Mouse (Mus musculus) myocyte (in vitro differentiated cells): Measurements from ENCODE around the gene Haspin. TPM values are rescaled to one million over a fixed set of nuclear protein-coding genes. Genes with fewer than 3 reads are reported as not detected.

Source experiments
- H3K27me3 ChIP-seq: one replicate; pipeline ENCODE4 v1.6.1; 2011; ENCODE audit not compliant: control insufficient read depth, insufficient read depth, insufficient read length
- H3K36me3 ChIP-seq: one replicate; pipeline ENCODE4 v1.6.1; 2011; ENCODE audit not compliant: control insufficient read depth, insufficient read depth
- H3K4me2 ChIP-seq: one replicate; pipeline ENCODE4 v1.6.1; 2011; ENCODE audit warnings: low read depth, control low read depth
- H3K4me3 ChIP-seq: one replicate; pipeline ENCODE4 v1.5.1; 2011; ENCODE audit warnings: mild to moderate bottlenecking, control low read depth, moderate library complexity
- H3K79me2 ChIP-seq: one replicate; pipeline ENCODE4 v1.6.1; 2011; ENCODE audit not compliant: control insufficient read depth, insufficient read depth
- H3ac ChIP-seq: one replicate; pipeline ENCODE4 v1.6.1; 2011; ENCODE audit not compliant: control insufficient read depth, insufficient read length
- CEBPB ChIP-seq: IDR thresholded peaks from 2 replicates; pipeline ENCODE4 v1.6.1; 2011; ENCODE audit warnings: mild to moderate bottlenecking, moderate library complexity; ENCODE audit not compliant: poor library complexity, insufficient read depth, severe bottlenecking
- E2F4 ChIP-seq: IDR thresholded peaks from one replicate; pipeline ENCODE4 v1.6.1; 2011; ENCODE audit warnings: mild to moderate bottlenecking, control low read depth, moderate library complexity; ENCODE audit not compliant: insufficient read depth
- MAX ChIP-seq: IDR thresholded peaks from one replicate; pipeline ENCODE4 v1.6.1; 2011; ENCODE audit warnings: low read depth, mild to moderate bottlenecking, control low read depth
- MYOD1 ChIP-seq, 3 experiments: IDR thresholded peaks; one replicate each; pipeline ENCODE4 v1.6.1; 2011; ENCODE audit warnings: control low read depth in 2 of 3, low read depth in 2 of 3, mild to moderate bottlenecking in 2 of 3, moderate library complexity in 1 of 3; ENCODE audit not compliant: insufficient read length in 2 of 3, control insufficient read depth in 1 of 3
- MYOG ChIP-seq, 3 experiments: IDR thresholded peaks; one replicate each; pipeline ENCODE4 v1.6.1; 2011; ENCODE audit warnings: control low read depth in 2 of 3, low read depth in 2 of 3, mild to moderate bottlenecking in 2 of 3; ENCODE audit not compliant: insufficient read length in 2 of 3, control insufficient read depth in 1 of 3, insufficient read depth in 1 of 3
- POLR2A ChIP-seq: IDR thresholded peaks from one replicate; pipeline ENCODE4 v1.6.1; 2011; ENCODE audit warnings: low read depth, mild to moderate bottlenecking, control low read depth, moderate library complexity; ENCODE audit not compliant: insufficient read length
- POLR2AphosphoS2 ChIP-seq: IDR thresholded peaks from one replicate; pipeline ENCODE4 v1.6.1; 2011; ENCODE audit warnings: low read depth, control low read depth; ENCODE audit not compliant: insufficient read length
- REST ChIP-seq: IDR thresholded peaks from one replicate; pipeline ENCODE4 v1.6.1; 2011; ENCODE audit warnings: mild to moderate bottlenecking, control low read depth, moderate library complexity; ENCODE audit not compliant: insufficient read depth, insufficient read length
- SRF ChIP-seq: IDR thresholded peaks from one replicate; pipeline ENCODE4 v1.6.1; 2011; ENCODE audit warnings: low read depth; ENCODE audit not compliant: control insufficient read depth, insufficient read length
- TCF12 ChIP-seq: IDR thresholded peaks from one replicate; pipeline ENCODE4 v1.6.1; 2011; ENCODE audit warnings: mild to moderate bottlenecking, control low read depth; ENCODE audit not compliant: poor library complexity, insufficient read depth, severe bottlenecking
- TCF3 ChIP-seq: IDR thresholded peaks from one replicate; pipeline ENCODE4 v1.6.1; 2011; ENCODE audit warnings: low read depth, control low read depth; ENCODE audit not compliant: insufficient read length
- USF1 ChIP-seq: IDR thresholded peaks from one replicate; pipeline ENCODE4 v1.6.1; 2011; ENCODE audit warnings: low read depth, mild to moderate bottlenecking, control low read depth, moderate library complexity
- polyA plus RNA-seq: library from polyadenylated mRNA; unstranded; fragments of >200 nt; fragmentation: generic; extraction: Trizol; gene quantifications from one replicate; pipeline ENCODE4 v1.2.1, GENCODE M21; 2012; ENCODE audit warnings: missing spikeins

The Haspin gene
- polyA plus RNA-seq, 1 experiment = 3.3 TPM

- Histone ChIP-seq H3K36me3 (no peaks in the 10 kb centered on the region), H3K4me2 (no peak overlapping the region), H3K79me2 (no peaks in the 10 kb centered on the region), H3K27me3 (no peaks in the 10 kb centered on the region), H3ac (no peak overlapping the region), H3K4me3 (no peak overlapping the region)
- TF ChIP-seq CEBPB = no peak
- no peak for TF ChIP-seq TCF12
Measured at GRCm38 (mm10) chr11:73146026-73146974, 8.2 kb upstream of the Haspin start.

- no peak for TF ChIP-seq REST
- no peak for TF ChIP-seq MAX
- TF ChIP-seq MYOD1 (IDR thresholded peaks at IDR 0.05; ENCODE audit: control insufficient read depth in 1 of 3, insufficient read length in 2 of 3, low read depth in 2 of 3) = no peak
- TF ChIP-seq USF1 = no peak
- TF ChIP-seq TCF12 = no peak
- no peak for TF ChIP-seq SRF
- TF ChIP-seq POLR2AphosphoS2 = no peak
- no peak for TF ChIP-seq POLR2A
- no peak for TF ChIP-seq E2F4
- Histone ChIP-seq H3K79me2 (no peaks in the 10 kb centered on the region), H3K4me3 (no peak overlapping the region), H3K27me3 (no peaks in the 10 kb centered on the region), H3ac (no peak overlapping the region), H3K36me3 (no peaks in the 10 kb centered on the region), H3K4me2 (no peak overlapping the region)
Measured at GRCm38 (mm10) chr11:73144261-73144681, 6.2 kb upstream of the Haspin start.

GRCm38 (mm10) chr11:73137116-73137515 is 978 bp downstream of the Haspin start:
- Histone ChIP-seq H3K27me3 (no peaks in the 10 kb centered on the region), H3K36me3 (no peaks in the 10 kb centered on the region), H3K4me3 (peak overlapping the region; percentile 60), H3ac (peak overlapping the region; percentile 21), H3K4me2 (peak overlapping the region; percentile 68), H3K79me2 (peaks cover 45% of the 10 kb centered on the region)
- TF ChIP-seq USF1 (no peak), TCF3 (no peak), TCF12 (no peak), MAX (no peak), E2F4 (no peak), MYOG (IDR thresholded peaks at IDR 0.05; ENCODE audit: control insufficient read depth in 1 of 3, insufficient read depth in 1 of 3, insufficient read length in 2 of 3, low read depth in 2 of 3) (no peak), POLR2A (no peak), MYOD1 (IDR thresholded peaks at IDR 0.05; ENCODE audit: control insufficient read depth in 1 of 3, insufficient read length in 2 of 3, low read depth in 2 of 3) (no peak)

- H3K79me2 ChIP-seq = peaks cover 46% of the 10 kb centered on the region
- no peak for TF ChIP-seq E2F4
- no peak for TF ChIP-seq MYOG (IDR thresholded peaks at IDR 0.05; ENCODE audit: control insufficient read depth in 1 of 3, insufficient read depth in 1 of 3, insufficient read length in 2 of 3, low read depth in 2 of 3)
- no peak for TF ChIP-seq MAX
- no peak for TF ChIP-seq POLR2A
- TF ChIP-seq CEBPB = no peak
- no peak for TF ChIP-seq SRF
- no peak for TF ChIP-seq REST
- TF ChIP-seq MYOD1 (IDR thresholded peaks at IDR 0.05; ENCODE audit: control insufficient read depth in 1 of 3, insufficient read length in 2 of 3, low read depth in 2 of 3) = no peak
- no peak for TF ChIP-seq TCF12
- H3K27me3 ChIP-seq = no peaks in the 10 kb centered on the region
- H3K4me2 ChIP-seq = peak overlapping the region; percentile 68
- H3ac ChIP-seq = no peak overlapping the region
- no peaks in the 10 kb centered on the region for H3K36me3 ChIP-seq
- peak overlapping the region; percentile 60 for H3K4me3 ChIP-seq
Measured at GRCm38 (mm10) chr11:73136587-73136986, 1.5 kb downstream of the Haspin start.

- Histone ChIP-seq H3ac (no peak overlapping the region), H3K27me3 (no peaks in the 10 kb centered on the region), H3K4me2 (peak overlapping the region; percentile 25), H3K4me3 (no peak overlapping the region), H3K36me3 (no peaks in the 10 kb centered on the region), H3K79me2 (peaks cover 46% of the 10 kb centered on the region)
- TF ChIP-seq USF1 = no peak
- TF ChIP-seq REST = no peak
- no peak for TF ChIP-seq SRF
- no peak for TF ChIP-seq CEBPB
- no peak for TF ChIP-seq POLR2A
- no peak for TF ChIP-seq MYOG (IDR thresholded peaks at IDR 0.05; ENCODE audit: control insufficient read depth in 1 of 3, insufficient read depth in 1 of 3, insufficient read length in 2 of 3, low read depth in 2 of 3)
- no peak for TF ChIP-seq MYOD1 (IDR thresholded peaks at IDR 0.05; ENCODE audit: control insufficient read depth in 1 of 3, insufficient read length in 2 of 3, low read depth in 2 of 3)
- no peak for TF ChIP-seq MAX
Measured at GRCm38 (mm10) chr11:73134222-73134621, 3.9 kb downstream of the Haspin start.
